Mouse (Mus musculus) gonadal fat pad, adult 2 months (tissue): ENCODE measurements around the gene Rraga. TPM values are rescaled to one million over a fixed set of nuclear protein-coding genes. Genes with fewer than 3 reads are reported as not detected.
"Not testable (repeated sequence)": the region's sequence is repeated elsewhere in the genome, so short reads cannot be mapped to it uniquely, and the experiment has no call there.

Source experiments
- DNase-seq: peaks from one replicate; pipeline ENCODE4 v3.0.0-alpha.2; 2012; ENCODE audit warnings: low read depth
- polyA plus RNA-seq: library from polyadenylated mRNA; depleted of rRNA; stranded (reverse); fragments of >200 nt; gene quantifications from 2 replicates; pipeline ENCODE4 v1.2.3, GENCODE M21; 2012; rRNA removed

Rraga gene
- polyA plus RNA-seq, 1 experiment, result 46.5 TPM

DNA sequence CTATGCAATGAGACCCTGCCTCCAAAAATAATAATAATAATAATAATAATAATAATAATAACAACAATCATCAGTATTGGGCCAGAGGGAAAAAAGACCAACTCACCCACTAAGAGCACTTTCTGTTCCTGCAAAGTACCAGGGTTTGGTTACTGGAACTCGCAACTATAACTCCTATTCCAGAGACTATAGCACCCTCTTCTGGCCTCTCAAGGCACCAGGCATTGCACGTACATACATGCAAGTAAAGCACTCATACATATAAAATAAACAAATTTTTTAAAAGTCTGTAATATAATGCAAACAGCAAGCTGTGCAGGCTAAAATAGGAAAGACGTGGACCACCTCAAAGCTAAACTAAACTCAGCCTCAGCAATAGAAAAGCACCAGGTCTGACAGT, 12.8 kb downstream of the Rraga start:
- DNase-seq, result no peak

DNA sequence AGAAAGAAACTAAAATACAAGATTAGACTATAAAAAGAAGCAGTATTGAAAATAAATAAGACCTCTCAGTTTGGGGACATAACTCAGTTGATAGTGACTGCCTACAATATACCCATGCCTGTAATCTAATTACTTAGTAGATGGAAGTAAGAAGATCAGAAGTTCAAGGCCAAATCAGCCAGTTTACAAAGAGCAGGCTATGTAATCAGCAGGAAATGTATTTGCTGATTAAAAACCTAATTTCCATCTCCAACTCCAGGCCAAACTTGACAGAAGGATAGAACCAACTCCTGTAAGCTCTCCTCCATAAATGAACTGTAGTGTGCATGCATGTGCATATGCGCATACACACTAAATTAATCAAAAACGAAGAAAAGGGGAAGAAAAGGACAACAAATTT, 15.8 kb downstream of the Rraga start:
- no peak for DNase-seq

DNA sequence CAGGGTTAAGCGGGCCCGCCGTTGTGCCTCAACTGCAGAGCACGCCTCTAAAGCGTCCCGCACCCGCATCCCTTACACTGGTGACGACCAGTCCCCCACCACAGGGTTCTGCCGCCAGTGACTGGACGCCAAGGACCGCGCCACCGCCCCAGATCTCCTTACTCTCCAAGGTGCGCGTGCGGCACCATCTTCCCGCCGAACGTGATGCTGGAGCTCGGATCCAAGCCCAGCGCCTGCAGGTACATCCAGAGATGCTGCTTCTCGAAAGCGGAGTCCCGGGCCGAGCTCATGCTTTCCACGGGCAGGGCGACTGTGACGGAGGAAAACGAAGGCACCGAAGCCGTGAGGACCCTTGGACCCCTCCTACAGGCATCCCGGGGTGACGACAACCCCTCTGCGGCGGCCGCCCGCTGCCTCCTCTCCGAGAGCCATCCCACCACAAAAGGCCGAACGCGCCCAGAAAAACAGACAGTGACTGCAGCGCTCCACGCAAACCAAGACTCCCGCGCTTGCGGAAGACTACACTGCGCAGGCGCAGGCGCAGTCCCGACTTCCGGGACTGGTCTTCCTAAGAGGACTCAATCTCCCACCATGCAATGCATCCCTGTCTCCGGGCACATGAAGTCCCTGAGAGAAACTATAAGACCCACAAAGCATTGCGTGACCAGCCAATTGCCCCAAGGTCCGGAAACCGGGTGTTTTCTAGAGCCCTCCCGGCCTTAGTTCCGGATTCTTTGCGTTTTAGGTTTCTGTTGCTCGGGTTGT, 36.2 kb downstream of the Rraga start, which contains the start of gene Haus6:
Gene Haus6, minus strand, starts transcription at position 532 of the 765 bp plus-strand sequence.
- peak; percentile 84 for DNase-seq

DNA sequence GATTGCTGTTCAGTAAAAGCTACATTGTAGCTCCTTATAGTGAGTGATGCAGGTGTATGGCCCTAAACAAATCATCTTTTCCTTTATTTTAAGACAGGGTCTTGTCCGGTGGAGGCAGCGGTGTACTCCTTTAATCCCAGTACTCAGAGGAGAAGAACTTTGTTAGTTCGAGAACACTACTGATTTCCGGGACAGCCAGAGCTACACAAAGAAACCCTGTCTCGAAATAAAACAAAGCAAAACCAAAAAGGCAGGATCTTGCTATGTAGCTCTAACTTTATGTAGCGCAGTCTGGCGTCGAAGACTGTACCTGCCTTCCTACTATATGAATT, 36.8 kb downstream of the Rraga start:
- no peak for DNase-seq

DNA sequence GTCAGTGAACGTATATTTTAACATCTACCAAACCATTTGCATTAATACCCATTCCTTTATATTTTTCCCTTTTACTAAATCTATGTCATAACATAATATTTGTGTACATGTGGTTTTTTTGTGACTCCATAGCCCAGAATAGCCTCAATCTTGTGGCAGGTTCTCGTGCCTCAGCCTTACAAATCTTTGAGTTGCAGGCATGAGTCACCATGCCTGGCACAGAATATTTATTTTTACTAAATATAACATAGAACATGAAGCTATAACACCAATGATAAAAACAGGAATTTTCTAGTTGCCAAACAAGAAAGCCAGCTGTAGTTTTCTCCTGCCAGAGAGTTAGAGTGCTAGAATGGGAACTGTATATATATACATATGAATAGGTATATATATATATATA, 45.0 kb downstream of the Rraga start:
- no peak for DNase-seq

DNA sequence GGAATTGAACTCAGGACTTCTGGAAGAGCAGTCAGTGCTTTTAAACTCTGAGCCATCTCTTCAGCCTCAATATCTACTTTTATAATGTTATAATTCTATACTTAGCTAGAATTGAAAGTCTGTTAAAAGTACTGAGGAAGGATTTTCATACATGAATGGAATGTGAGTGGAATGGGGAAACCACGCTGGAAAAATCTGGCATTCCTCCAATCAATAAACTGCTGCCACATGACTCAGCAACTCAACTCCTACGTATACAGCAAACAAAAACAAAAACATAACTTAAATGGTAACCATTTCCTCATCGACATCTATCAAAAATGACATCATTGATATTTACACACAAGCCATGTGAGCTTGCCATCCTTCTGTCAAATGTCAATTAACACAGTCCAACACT, 46.6 kb downstream of the Rraga start:
- DNase-seq, result no peak

DNA sequence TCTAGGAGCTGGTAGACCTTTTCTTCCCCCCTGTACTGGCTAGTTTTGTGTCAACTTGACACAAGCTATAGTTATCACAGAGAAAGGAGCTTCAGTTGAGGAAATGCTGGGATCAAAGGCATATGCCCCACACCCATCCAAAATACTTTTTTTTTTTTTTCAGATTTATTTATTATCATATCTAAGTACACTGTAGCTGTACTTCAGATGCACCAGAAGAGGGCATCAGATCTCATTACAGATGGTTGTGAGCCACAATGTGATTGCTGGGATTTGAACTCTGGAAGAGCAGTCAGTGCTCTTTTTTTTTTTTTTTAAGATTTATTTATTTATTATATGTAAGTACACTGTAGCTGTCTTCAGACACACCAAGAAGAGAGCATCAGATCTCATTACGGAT, 47.1 kb downstream of the Rraga start:
- not testable (repeated sequence) for DNase-seq

DNA sequence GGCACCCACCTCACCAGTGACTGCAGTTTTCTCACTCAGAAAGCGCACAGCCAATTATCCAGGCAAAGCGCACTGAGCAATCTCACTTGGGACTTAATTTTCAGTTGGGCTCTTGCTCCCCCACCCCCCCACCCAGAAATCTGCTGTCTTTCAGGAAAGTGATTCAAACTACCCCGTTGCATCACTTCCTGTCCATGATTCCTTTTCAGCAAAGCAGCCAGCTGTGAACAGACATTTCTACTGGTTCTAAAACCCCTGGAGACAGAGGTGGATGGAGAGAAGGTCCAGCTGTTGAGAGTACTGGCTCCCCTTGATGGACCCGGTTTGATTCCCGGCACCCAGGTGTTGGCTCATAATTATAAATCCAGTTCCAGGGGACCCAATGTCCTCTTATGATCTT, 50.0 kb downstream of the Rraga start:
- DNase-seq, result no peak

DNA sequence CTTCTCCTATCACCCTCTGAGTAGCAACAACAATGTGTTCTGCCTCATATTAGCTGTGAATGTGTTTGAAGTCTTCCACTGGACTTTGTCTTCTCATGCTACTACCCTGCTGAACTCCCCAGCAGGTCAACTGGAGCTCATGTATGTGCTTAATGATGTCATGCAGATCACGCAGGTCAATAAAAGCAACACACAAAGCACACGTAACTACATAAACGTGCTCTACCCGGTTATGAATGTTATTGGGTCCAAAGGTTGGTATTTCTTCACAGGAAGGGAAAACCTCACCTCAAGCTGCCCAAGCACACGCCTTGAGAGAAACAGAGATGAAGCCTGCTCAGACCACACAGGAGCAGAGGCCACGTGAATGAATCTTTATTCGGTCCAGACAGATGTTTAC, 51.0 kb downstream of the Rraga start:
- DNase-seq, result not testable (repeated sequence)

Other genes with a start within 250 kb of the Rraga start
- 0.28 and 0.34 TPM in 2 replicates for gene Saxo1, start 17.3 kb upstream of the Rraga start, polyA plus RNA-seq
- 3.8 and 5.7 TPM in 2 replicates for gene Haus6, start 36.4 kb downstream of the Rraga start, polyA plus RNA-seq
- gene Plin2, start 94.4 kb downstream of the Rraga start, polyA plus RNA-seq, result 124 and 416 TPM in 2 replicates
- gene Dennd4c, start 172.9 kb downstream of the Rraga start, polyA plus RNA-seq, result 6.8 and 8.4 TPM in 2 replicates